Mouse (Mus musculus) ES-E14 (cell line): Measurements from ENCODE around the gene Fam25c. TPM values are rescaled to one million over a fixed set of nuclear protein-coding genes. Genes with fewer than 3 reads are reported as not detected.

Experiments used
- DNase-seq: peaks from one replicate; pipeline ENCODE4 v3.0.0-alpha.2; 2013; ENCODE audit warnings: low read depth, low spot score
- H3K27ac ChIP-seq: 2 replicates; pipeline ENCODE4 v1.5.1; 2012; ENCODE audit warnings: low read depth, mild to moderate bottlenecking, low read length, moderate library complexity, mixed read lengths; ENCODE audit not compliant: poor library complexity, insufficient read depth, severe bottlenecking
- H3K36me3 ChIP-seq: 2 replicates; pipeline ENCODE4 v1.6.1; 2012; ENCODE audit warnings: mild to moderate bottlenecking, low read length, moderate library complexity, mixed read lengths; ENCODE audit not compliant: control insufficient read depth, poor library complexity, insufficient read depth, severe bottlenecking
- H3K4me1 ChIP-seq, 2 experiments: fragments of 150-350 bp in 1 of 2; sonication (generic) in 1 of 2; 2 replicates each; pipeline ENCODE4 v1.6.1; 2012; ENCODE audit warnings: low read length in 2 of 2, mild to moderate bottlenecking in 1 of 2, mixed read lengths in 1 of 2; ENCODE audit not compliant: control insufficient read depth in 2 of 2, insufficient read depth in 2 of 2, poor library complexity in 1 of 2
- H3K4me3 ChIP-seq, 2 experiments: fragments of 150-350 bp in 1 of 2; sonication (generic) in 1 of 2; 2 replicates each; pipeline ENCODE4 v1.5.1; 2012; ENCODE audit warnings: low read length in 2 of 2, low read depth in 1 of 2, mild to moderate bottlenecking in 1 of 2, mixed read lengths in 1 of 2; ENCODE audit not compliant: insufficient read depth in 1 of 2, poor library complexity in 1 of 2, severe bottlenecking in 1 of 2
- H3K9ac ChIP-seq: 2 replicates; pipeline ENCODE4 v1.6.1; 2012; ENCODE audit warnings: low read depth, mild to moderate bottlenecking, low read length, mixed read lengths; ENCODE audit not compliant: poor library complexity, insufficient read depth, severe bottlenecking
- H3K9me3 ChIP-seq: fragments of 150-350 bp; sonication (generic); 2 replicates; pipeline ENCODE4 v1.6.1; 2012; ENCODE audit warnings: low read depth, mild to moderate bottlenecking, low read length; ENCODE audit not compliant: control insufficient read depth, insufficient read depth
- CHD2 ChIP-seq: IDR thresholded peaks from 2 replicates; pipeline ENCODE4 v1.6.1; 2014; ENCODE audit warnings: mild to moderate bottlenecking, low read depth, low read length, inconsistent platforms
- HCFC1 ChIP-seq: IDR thresholded peaks from 2 replicates; pipeline ENCODE4 v1.6.1; 2012; ENCODE audit warnings: low read length, inconsistent platforms, borderline replicate concordance; ENCODE audit not compliant: insufficient read depth
- MAFK ChIP-seq: IDR thresholded peaks from 2 replicates; pipeline ENCODE4 v1.6.1; 2014; ENCODE audit warnings: mild to moderate bottlenecking, low read depth, low read length, inconsistent platforms; ENCODE audit not compliant: insufficient read depth
- ZC3H11A ChIP-seq: IDR thresholded peaks from 2 replicates; pipeline ENCODE4 v1.6.1; 2012; ENCODE audit warnings: low read depth, mild to moderate bottlenecking, inconsistent platforms, low read length, borderline replicate concordance
- ZNF384 ChIP-seq: IDR thresholded peaks from 2 replicates; pipeline ENCODE4 v1.6.1; 2012; ENCODE audit warnings: low read depth, low read length, inconsistent platforms
- in situ Hi-C, 2 experiments: fragments of 600-800 bp; cut with MboI; formaldehyde crosslinking; loops; one replicate each; pipeline ENCODE4 v1.15.1; 2025; ENCODE audit warnings: low sequenced_read_pairs in 2 of 2, inconsistent platforms in 1 of 2; ENCODE audit not compliant: unreplicated experiment in 2 of 2
- total RNA-seq: library from RNA; depleted of rRNA; stranded (reverse); fragments of 300-350 nt; gene quantifications from 2 replicates; pipeline ENCODE4 v1.2.3, GENCODE M21; 2012

Fam25c gene
- total RNA-seq, 1 experiment: 145 TPM

GRCm38 (mm10) chr14:34382921-34383704 is 27.9 kb upstream of the Fam25c start:
- no peak for DNase-seq
- Histone ChIP-seq H3K36me3 (no peaks in the 10 kb centered on the region), H3K4me3 (no peak overlapping the region), H3K27ac (no peak overlapping the region), H3K9ac (no peak overlapping the region), H3K4me1 (peaks cover 2 to 13% of the 10 kb centered on the region in 2 experiments; a peak in 3 of 4 replicates), H3K9me3 (no peaks in the 10 kb centered on the region)
- in situ Hi-C loops: no loop called here
- no peak for TF ChIP-seq ZC3H11A
- TF ChIP-seq CHD2: no peak
- no peak for TF ChIP-seq MAFK
- TF ChIP-seq ZNF384: no peak
- TF ChIP-seq HCFC1: no peak

- peak; percentile 69 for DNase-seq
- TF ChIP-seq ZNF384 (no peak), MAFK (no peak), ZC3H11A (no peak), CHD2 (no peak), HCFC1 (no peak)
- no peaks in the 10 kb centered on the region for H3K36me3 ChIP-seq
- H3K9me3 ChIP-seq: no peaks in the 10 kb centered on the region
- H3K27ac ChIP-seq: peak overlapping the region; percentile 68
- H3K4me3 ChIP-seq: peak overlapping the region; percentile 34 to 51
- in situ Hi-C loops: no loop called here
- H3K9ac ChIP-seq: peak overlapping the region; percentile 38
- H3K4me1 ChIP-seq: peaks cover 12 to 47% of the 10 kb centered on the region in 2 experiments
Observed at GRCm38 (mm10) chr14:34378560-34379331, 23.5 kb upstream of the Fam25c start.

- in situ Hi-C loops: no loop called here
- no peak overlapping the region; the same call in 1 of the 2 replicates for H3K27ac ChIP-seq
- H3K9me3 ChIP-seq: no peaks in the 10 kb centered on the region
- TF ChIP-seq CHD2 (no peak), MAFK (no peak), ZNF384 (no peak), HCFC1 (no peak), ZC3H11A (no peak)
- no peaks in the 10 kb centered on the region for H3K36me3 ChIP-seq
- H3K4me3 ChIP-seq: no peak overlapping the region
- no peak overlapping the region; the same call in 1 of the 2 replicates for H3K9ac ChIP-seq
- peaks cover 14 to 57% of the 10 kb centered on the region in 2 experiments for H3K4me1 ChIP-seq
- no peak for DNase-seq
Observed at GRCm38 (mm10) chr14:34377121-34377520, 21.9 kb upstream of the Fam25c start.

- Histone ChIP-seq H3K9ac (peak overlapping the region; percentile 42; the same call in 1 of the 2 replicates), H3K27ac (peak overlapping the region; percentile 15; the same call in 1 of the 2 replicates), H3K4me3 (peak overlapping the region; percentile 5 to 37; a peak in 3 of 4 replicates), H3K9me3 (no peaks in the 10 kb centered on the region), H3K4me1 (peaks cover 14 to 51% of the 10 kb centered on the region in 2 experiments), H3K36me3 (no peaks in the 10 kb centered on the region)
- in situ Hi-C loops: no loop called here
- TF ChIP-seq ZC3H11A (no peak), CHD2 (no peak), ZNF384 (no peak), MAFK (no peak), HCFC1 (no peak)
- DNase-seq: no peak
Observed at GRCm38 (mm10) chr14:34375941-34376340, 20.7 kb upstream of the Fam25c start.
